Mouse (Mus musculus): Measurements from ENCODE around the gene Cga. TPM values are rescaled to one million over a fixed set of nuclear protein-coding genes. Genes with fewer than 3 reads are reported as not detected.

Gene Cga
- polyA plus RNA-seq (2014; fragmentation: Nextera tagmentation; extraction: Ambion mirVana): not detected in 2 replicates

DNA sequence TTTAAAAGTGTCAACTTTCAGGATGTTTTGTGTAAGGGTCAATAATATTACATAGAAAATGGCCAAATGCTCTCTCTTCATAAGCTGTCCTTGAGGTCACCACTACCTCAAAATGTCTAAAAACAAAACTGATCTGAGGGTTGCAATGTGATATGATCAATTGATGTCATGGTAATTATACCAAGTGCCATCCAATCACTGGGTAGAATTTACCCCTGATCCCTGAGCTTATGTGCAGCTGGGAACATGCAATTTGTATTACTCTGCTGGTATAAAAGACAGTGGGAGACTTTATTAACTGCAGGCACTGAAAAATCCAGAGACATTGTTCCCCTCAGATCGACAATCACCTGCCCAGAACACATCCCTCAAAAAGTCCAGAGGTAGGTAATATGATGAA is at the start of gene Cga:
TSS of gene Cga (plus strand) at position 301 of the 400 bp plus-strand sequence.
- H3K4me2 ChIP-seq (ENCODE audit: low read depth, low read length, severe bottlenecking): no peak within 1 kb of the TSS
- no peak for DNase-seq (ENCODE audit: low spot score)
- WGBS: 72% methylated on average over 1 of the region's 1 CpGs
- no peak within 1 kb of the TSS for H3K9ac ChIP-seq (ENCODE audit: low read length)
- H3K9me3 ChIP-seq (ENCODE audit: control insufficient read depth, low read length): no peaks in the 10 kb centered on the region
- no peak within 1 kb of the TSS for H3K27ac ChIP-seq (ENCODE audit: low read depth, low read length)
- H3K4me1 ChIP-seq (replicated peaks; ENCODE audit: control insufficient read depth, insufficient read depth, low read length): no peaks in the 10 kb centered on the region
- peaks cover 2% of the 10 kb centered on the region for H3K27me3 ChIP-seq (ENCODE audit: control insufficient read depth, insufficient read depth, low read length)
- no peak for ATAC-seq (replicated peaks; ENCODE audit: low FRiP score)
- no peaks in the 10 kb centered on the region for H3K36me3 ChIP-seq (ENCODE audit: control insufficient read depth, insufficient read depth, low read length)
- H3K4me3 ChIP-seq (ENCODE audit: low read depth, low read length): no peak within 1 kb of the TSS

DNA sequence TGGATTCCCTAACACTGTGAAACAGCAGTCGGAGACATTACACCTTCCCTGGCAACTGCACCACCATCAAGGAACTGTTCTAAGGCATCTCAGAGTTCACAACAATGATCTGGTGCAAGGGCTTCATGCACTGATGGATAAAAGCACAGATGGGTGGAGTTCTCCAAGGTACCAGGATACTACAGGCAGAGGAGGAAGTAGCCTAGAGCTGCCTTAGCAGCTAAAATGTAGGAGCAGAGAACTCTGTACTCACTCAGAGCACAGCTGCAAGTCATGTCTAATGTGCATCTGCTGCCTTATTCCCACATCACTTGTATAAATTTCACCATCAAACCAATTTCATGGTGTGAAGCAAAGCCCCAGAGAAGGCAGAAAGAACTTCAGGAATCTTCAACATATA is 49.7 kb upstream of the Cga start:
- DNase-seq (ENCODE audit: low spot score) (no peak), ATAC-seq (replicated peaks; ENCODE audit: low FRiP score) (no peak)
- Histone ChIP-seq H3K4me3 (ENCODE audit: low read depth, low read length) (no peak overlapping the region), H3K4me2 (ENCODE audit: low read depth, low read length, severe bottlenecking) (no peak overlapping the region), H3K9me3 (ENCODE audit: control insufficient read depth, low read length) (no peaks in the 10 kb centered on the region), H3K4me1 (replicated peaks; ENCODE audit: control insufficient read depth, insufficient read depth, low read length) (no peaks in the 10 kb centered on the region), H3K27me3 (ENCODE audit: control insufficient read depth, insufficient read depth, low read length) (no peaks in the 10 kb centered on the region), H3K36me3 (ENCODE audit: control insufficient read depth, insufficient read depth, low read length) (no peaks in the 10 kb centered on the region; the same call in 1 of the 2 replicates), H3K27ac (ENCODE audit: low read depth, low read length) (no peak overlapping the region), H3K9ac (ENCODE audit: low read length) (no peak overlapping the region)
- 93% methylated on average over 1 of the region's 1 CpGs for WGBS

DNA sequence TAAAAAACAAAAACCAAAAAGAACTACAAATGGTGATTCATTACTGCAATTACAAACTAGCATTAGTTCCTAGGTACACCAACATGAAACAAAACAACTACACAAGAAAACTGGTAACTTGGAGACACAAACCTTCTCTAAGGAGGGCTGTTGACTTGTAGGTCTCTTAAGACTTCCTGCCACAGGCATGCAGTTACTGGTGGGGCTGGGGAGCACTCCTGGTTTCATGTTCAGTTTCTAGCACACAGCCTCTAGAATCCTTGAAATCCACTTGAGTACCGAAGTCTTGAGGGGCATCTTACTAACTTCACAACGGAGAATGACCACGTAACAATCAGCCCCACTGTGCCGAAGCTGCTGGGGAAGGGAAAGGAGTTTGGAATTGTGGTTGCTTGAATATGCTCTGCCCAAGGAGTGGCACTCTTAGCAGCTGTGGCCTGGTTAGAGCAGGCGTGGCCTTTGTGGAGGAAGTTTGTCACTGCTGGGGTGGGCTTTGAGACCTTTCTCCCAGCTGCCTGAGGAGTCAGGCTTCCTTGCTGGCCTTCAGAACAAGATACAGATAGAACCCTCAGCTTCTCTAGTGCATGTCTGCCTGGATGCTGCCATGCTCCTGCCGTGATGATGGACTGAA is 45.8 kb upstream of the Cga start:
- H3K27me3 ChIP-seq (ENCODE audit: control insufficient read depth, insufficient read depth, low read length): no peaks in the 10 kb centered on the region
- no peak overlapping the region for H3K4me2 ChIP-seq (ENCODE audit: low read depth, low read length, severe bottlenecking)
- no peak for DNase-seq (ENCODE audit: low spot score)
- no peaks in the 10 kb centered on the region for H3K4me1 ChIP-seq (replicated peaks; ENCODE audit: control insufficient read depth, insufficient read depth, low read length)
- 97% methylated on average over 6 of the region's 6 CpGs for WGBS
- H3K9ac ChIP-seq (ENCODE audit: low read length): no peak overlapping the region
- no peak overlapping the region for H3K27ac ChIP-seq (ENCODE audit: low read depth, low read length)
- H3K9me3 ChIP-seq (ENCODE audit: control insufficient read depth, low read length): no peaks in the 10 kb centered on the region
- ATAC-seq (replicated peaks; ENCODE audit: low FRiP score): no peak
- H3K4me3 ChIP-seq (ENCODE audit: low read depth, low read length): no peak overlapping the region
- no peaks in the 10 kb centered on the region; the same call in 1 of the 2 replicates for H3K36me3 ChIP-seq (ENCODE audit: control insufficient read depth, insufficient read depth, low read length)

DNA sequence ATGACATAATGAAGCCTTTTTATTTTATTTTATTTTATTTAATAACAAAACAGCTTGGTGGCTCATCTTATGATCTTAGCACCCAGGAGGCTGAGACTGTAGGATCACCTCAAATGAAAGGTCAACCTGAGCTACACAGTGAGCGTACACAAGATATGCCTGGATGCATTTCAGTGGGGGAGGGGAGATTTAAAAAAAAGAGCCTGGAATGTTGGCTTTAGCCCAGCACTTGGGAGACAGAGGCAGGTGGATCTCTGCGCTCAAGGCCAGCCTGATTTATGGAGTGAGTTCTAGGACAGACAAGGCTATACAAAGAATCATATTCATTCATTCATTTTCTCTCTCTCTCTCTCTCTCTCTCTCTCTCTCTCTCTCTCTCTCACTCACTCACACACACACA is 43.4 kb upstream of the Cga start:
- Histone ChIP-seq H3K36me3 (ENCODE audit: control insufficient read depth, insufficient read depth, low read length) (no peaks in the 10 kb centered on the region; the same call in 1 of the 2 replicates), H3K4me2 (ENCODE audit: low read depth, low read length, severe bottlenecking) (no peak overlapping the region), H3K27me3 (ENCODE audit: control insufficient read depth, insufficient read depth, low read length) (no peaks in the 10 kb centered on the region), H3K27ac (ENCODE audit: low read depth, low read length) (no peak overlapping the region), H3K4me1 (replicated peaks; ENCODE audit: control insufficient read depth, insufficient read depth, low read length) (no peaks in the 10 kb centered on the region), H3K9me3 (ENCODE audit: control insufficient read depth, low read length) (no peaks in the 10 kb centered on the region), H3K9ac (ENCODE audit: low read length) (no peak overlapping the region), H3K4me3 (ENCODE audit: low read depth, low read length) (no peak overlapping the region)
- ATAC-seq (replicated peaks; ENCODE audit: low FRiP score) (no peak), DNase-seq (ENCODE audit: low spot score) (no peak)
- 93% methylated on average over 2 of the region's 2 CpGs for WGBS

DNA sequence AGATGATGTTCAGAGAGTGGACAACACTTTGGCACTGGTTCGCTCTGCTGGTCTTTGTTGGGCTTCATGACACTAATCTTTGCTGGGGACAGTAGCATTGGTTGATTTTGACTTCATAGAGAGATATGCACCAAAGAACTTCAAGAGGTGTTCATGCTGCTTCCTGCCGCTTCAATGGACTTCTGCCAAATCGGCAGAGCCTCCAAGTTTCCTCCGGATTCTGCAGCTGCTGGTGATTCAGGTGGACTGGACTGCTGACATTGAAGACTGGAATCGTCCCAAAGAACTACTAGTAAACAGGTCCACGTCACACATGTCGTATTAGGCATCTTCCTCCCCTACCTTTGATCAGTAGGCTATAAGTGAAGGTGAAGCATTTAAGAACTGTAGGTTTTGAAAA is 41.5 kb upstream of the Cga start:
- H3K4me1 ChIP-seq (replicated peaks; ENCODE audit: control insufficient read depth, insufficient read depth, low read length): no peaks in the 10 kb centered on the region
- no peaks in the 10 kb centered on the region for H3K9me3 ChIP-seq (ENCODE audit: control insufficient read depth, low read length)
- no peak overlapping the region for H3K27ac ChIP-seq (ENCODE audit: low read depth, low read length)
- ATAC-seq (replicated peaks; ENCODE audit: low FRiP score): no peak
- no peak overlapping the region for H3K4me3 ChIP-seq (ENCODE audit: low read depth, low read length)
- H3K36me3 ChIP-seq (ENCODE audit: control insufficient read depth, insufficient read depth, low read length): no peaks in the 10 kb centered on the region; the same call in 1 of the 2 replicates
- no peak overlapping the region for H3K4me2 ChIP-seq (ENCODE audit: low read depth, low read length, severe bottlenecking)
- DNase-seq (ENCODE audit: low spot score): no peak
- WGBS: 96% methylated on average over 7 of the region's 7 CpGs
- H3K9ac ChIP-seq (ENCODE audit: low read length): no peak overlapping the region
- H3K27me3 ChIP-seq (ENCODE audit: control insufficient read depth, insufficient read depth, low read length): no peaks in the 10 kb centered on the region

DNA sequence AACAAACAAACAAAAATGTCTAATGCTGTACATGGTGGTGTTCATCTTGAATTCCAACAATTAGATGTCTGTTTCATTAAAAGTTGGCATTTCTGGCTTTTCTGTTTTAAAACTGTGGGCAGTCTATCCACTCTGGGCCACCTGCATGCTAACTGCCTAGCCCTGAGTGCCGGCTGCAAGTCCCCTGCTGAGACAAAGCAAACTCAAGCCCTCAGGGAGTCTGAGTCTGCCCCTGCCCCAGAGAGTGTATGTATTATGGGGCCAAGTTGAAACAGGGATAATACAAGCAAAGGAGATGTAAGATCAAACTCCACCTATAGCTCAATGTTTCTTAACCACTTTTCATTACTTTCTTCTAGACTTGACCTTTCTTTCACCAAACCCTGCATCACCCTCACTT is 37.6 kb upstream of the Cga start:
- WGBS: 13% methylated on average over 1 of the region's 1 CpGs
- no peaks in the 10 kb centered on the region; the same call in 1 of the 2 replicates for H3K36me3 ChIP-seq (ENCODE audit: control insufficient read depth, insufficient read depth, low read length)

DNA sequence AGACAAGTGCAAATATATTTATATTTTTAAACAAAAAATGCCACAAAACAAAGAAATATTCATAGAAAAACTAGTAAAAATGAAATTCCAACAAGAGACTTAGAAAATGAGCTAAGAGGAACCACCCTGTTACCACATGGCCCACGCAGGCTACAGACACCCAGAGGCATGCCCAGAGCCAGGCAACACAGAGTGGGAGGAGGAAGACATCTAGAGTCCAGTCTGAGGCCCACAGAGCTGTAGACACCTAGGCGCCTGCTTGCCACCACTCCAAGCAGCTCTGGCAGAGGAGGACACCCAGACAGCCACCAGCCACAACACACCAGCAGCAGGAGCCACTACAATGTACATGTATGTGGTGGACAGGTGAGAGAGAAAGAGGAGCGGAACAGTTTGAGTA is 34.7 kb upstream of the Cga start:
- no peak overlapping the region for H3K9ac ChIP-seq (ENCODE audit: low read length)
- H3K4me2 ChIP-seq (ENCODE audit: low read depth, low read length, severe bottlenecking): no peak overlapping the region
- no peak for ATAC-seq (replicated peaks; ENCODE audit: low FRiP score)
- no peaks in the 10 kb centered on the region for H3K4me1 ChIP-seq (replicated peaks; ENCODE audit: control insufficient read depth, insufficient read depth, low read length)
- no peaks in the 10 kb centered on the region for H3K9me3 ChIP-seq (ENCODE audit: control insufficient read depth, low read length)
- no peak overlapping the region for H3K27ac ChIP-seq (ENCODE audit: low read depth, low read length)
- no peak for DNase-seq (ENCODE audit: low spot score)
- WGBS: 95% methylated on average over 3 of the region's 3 CpGs
- H3K4me3 ChIP-seq (ENCODE audit: low read depth, low read length): no peak overlapping the region
- no peaks in the 10 kb centered on the region for H3K36me3 ChIP-seq (ENCODE audit: control insufficient read depth, insufficient read depth, low read length)
- H3K27me3 ChIP-seq (ENCODE audit: control insufficient read depth, insufficient read depth, low read length): no peaks in the 10 kb centered on the region

More for the DNA sequence above, 37.6 kb upstream of the Cga start:
- no peak for DNase-seq (ENCODE audit: low spot score)
- Histone ChIP-seq H3K27ac (ENCODE audit: low read depth, low read length) (no peak overlapping the region), H3K4me2 (ENCODE audit: low read depth, low read length, severe bottlenecking) (no peak overlapping the region), H3K4me1 (replicated peaks; ENCODE audit: control insufficient read depth, insufficient read depth, low read length) (no peaks in the 10 kb centered on the region), H3K9me3 (ENCODE audit: control insufficient read depth, low read length) (no peaks in the 10 kb centered on the region), H3K9ac (ENCODE audit: low read length) (no peak overlapping the region), H3K4me3 (ENCODE audit: low read depth, low read length) (no peak overlapping the region), H3K27me3 (ENCODE audit: control insufficient read depth, insufficient read depth, low read length) (no peaks in the 10 kb centered on the region)
- ATAC-seq (replicated peaks; ENCODE audit: low FRiP score): no peak

DNA sequence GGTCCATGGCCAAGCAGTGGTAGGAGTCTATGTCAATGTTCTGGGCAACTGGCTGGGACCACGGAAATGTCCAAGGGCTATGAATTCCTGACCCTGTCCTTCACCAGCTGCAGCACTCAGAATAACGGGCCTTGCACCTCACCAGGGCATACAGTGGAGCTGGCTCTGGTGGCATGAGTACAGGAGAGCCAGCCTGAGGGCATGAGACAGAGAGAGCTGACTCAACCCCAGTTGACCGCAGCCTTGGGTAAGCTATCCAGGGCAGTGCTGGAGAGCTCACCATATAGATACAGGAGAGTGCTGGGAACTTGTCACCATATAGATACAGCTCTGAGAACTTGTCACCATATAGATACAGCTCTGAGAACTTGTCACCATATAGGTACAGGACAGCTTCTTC is 34.2 kb upstream of the Cga start:
- 97% methylated on average over 3 of the region's 3 CpGs for WGBS
- Histone ChIP-seq H3K9me3 (ENCODE audit: control insufficient read depth, low read length) (no peaks in the 10 kb centered on the region), H3K36me3 (ENCODE audit: control insufficient read depth, insufficient read depth, low read length) (no peaks in the 10 kb centered on the region), H3K9ac (ENCODE audit: low read length) (no peak overlapping the region), H3K4me3 (ENCODE audit: low read depth, low read length) (no peak overlapping the region), H3K27me3 (ENCODE audit: control insufficient read depth, insufficient read depth, low read length) (no peaks in the 10 kb centered on the region), H3K27ac (ENCODE audit: low read depth, low read length) (no peak overlapping the region), H3K4me2 (ENCODE audit: low read depth, low read length, severe bottlenecking) (no peak overlapping the region), H3K4me1 (replicated peaks; ENCODE audit: control insufficient read depth, insufficient read depth, low read length) (no peaks in the 10 kb centered on the region)
- DNase-seq (ENCODE audit: low spot score): no peak
- no peak for ATAC-seq (replicated peaks; ENCODE audit: low FRiP score)

DNA sequence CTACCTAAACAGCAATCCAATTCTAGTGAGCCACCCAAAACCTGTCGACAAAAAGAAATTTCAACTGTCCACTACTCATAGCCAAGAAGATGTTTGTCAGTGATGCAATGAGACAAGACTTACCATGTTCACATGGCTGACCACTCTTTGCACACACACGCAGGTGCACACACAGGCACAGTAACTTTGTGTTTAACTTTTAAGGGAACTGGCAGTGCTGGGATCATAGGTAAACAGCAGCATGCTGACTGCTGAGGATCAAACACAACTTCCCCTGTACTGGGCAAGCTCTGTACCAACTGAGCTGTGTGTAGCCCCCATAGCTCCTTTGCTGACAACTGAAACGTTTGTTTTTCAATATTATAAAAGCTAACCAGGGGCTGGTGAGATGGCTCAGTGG is 32.1 kb upstream of the Cga start:
- Histone ChIP-seq H3K4me1 (replicated peaks; ENCODE audit: control insufficient read depth, insufficient read depth, low read length) (no peaks in the 10 kb centered on the region), H3K27ac (ENCODE audit: low read depth, low read length) (no peak overlapping the region), H3K4me3 (ENCODE audit: low read depth, low read length) (no peak overlapping the region), H3K36me3 (ENCODE audit: control insufficient read depth, insufficient read depth, low read length) (no peaks in the 10 kb centered on the region), H3K9ac (ENCODE audit: low read length) (no peak overlapping the region), H3K27me3 (ENCODE audit: control insufficient read depth, insufficient read depth, low read length) (no peaks in the 10 kb centered on the region), H3K4me2 (ENCODE audit: low read depth, low read length, severe bottlenecking) (no peak overlapping the region), H3K9me3 (ENCODE audit: control insufficient read depth, low read length) (no peaks in the 10 kb centered on the region)
- DNase-seq (ENCODE audit: low spot score) (no peak), ATAC-seq (replicated peaks; ENCODE audit: low FRiP score) (no peak)
- WGBS: 93% methylated on average over 3 of the region's 3 CpGs

Data from forebrain, embryonic 11.5 days (tissue).